Mouse (Mus musculus): Measurements from ENCODE around the gene Olfr237-ps1. TPM values are rescaled to one million over a fixed set of nuclear protein-coding genes. Genes with fewer than 3 reads are reported as not detected.
"Not testable (repeated sequence)": the region's sequence is repeated elsewhere in the genome, so short reads cannot be mapped to it uniquely, and the experiment has no call there.

Gene Olfr237-ps1
- polyA plus RNA-seq (2016; fragmentation: Nextera tagmentation; extraction: Ambion mirVana), result not detected in 2 replicates

- not testable (repeated sequence) for H3K27me3 ChIP-seq (ENCODE audit: low read depth, poor library complexity, severe bottlenecking); H3K4me1 ChIP-seq; H3K27ac ChIP-seq; H3K4me3 ChIP-seq; H3K9me3 ChIP-seq (replicated peaks); DNase-seq (ENCODE audit: low spot score); H3K36me3 ChIP-seq
- WGBS, result 93% methylated on average over 2 of the region's 2 CpGs
Observed at GRCm38 (mm10) chr6:43146267-43146666, at the start of gene Olfr237-ps1. TSS of gene Olfr237-ps1 (plus strand) at chr6:43146567.

GRCm38 (mm10) chr6:43106069-43106468, 40.3 kb upstream of the Olfr237-ps1 start, which contains the start of gene Olfr441:
TSS of gene Olfr441 (plus strand) at chr6:43106369.
- H3K27me3 ChIP-seq (ENCODE audit: low read depth, poor library complexity, severe bottlenecking); H3K27ac ChIP-seq; DNase-seq (ENCODE audit: low spot score); H3K4me3 ChIP-seq; H3K9me3 ChIP-seq (replicated peaks); H3K4me1 ChIP-seq; H3K36me3 ChIP-seq: not testable (repeated sequence)
- WGBS, result 87% methylated on average over 1 of the region's 1 CpGs

GRCm38 (mm10) chr6:43159502-43159901, 13.1 kb downstream of the Olfr237-ps1 start:
- no peak for DNase-seq (ENCODE audit: low spot score)
- no peak overlapping the region for H3K27ac ChIP-seq
- H3K36me3 ChIP-seq, result no peaks in the 10 kb centered on the region
- no peak overlapping the region for H3K4me3 ChIP-seq
- WGBS, result 62% methylated on average over 1 of the region's 1 CpGs
- no peaks in the 10 kb centered on the region for H3K9me3 ChIP-seq (replicated peaks)
- no peaks in the 10 kb centered on the region for H3K4me1 ChIP-seq
- H3K27me3 ChIP-seq (ENCODE audit: low read depth, poor library complexity, severe bottlenecking), result no peaks in the 10 kb centered on the region

- Histone ChIP-seq H3K36me3 (no peaks in the 10 kb centered on the region), H3K27me3 (ENCODE audit: low read depth, poor library complexity, severe bottlenecking) (no peaks in the 10 kb centered on the region), H3K27ac (no peak within 1 kb of the TSS), H3K4me3 (no peak within 1 kb of the TSS), H3K4me1 (no peaks in the 10 kb centered on the region), H3K9me3 (replicated peaks) (no peaks in the 10 kb centered on the region)
- DNase-seq (ENCODE audit: low spot score), result no peak
- WGBS, result 83% methylated on average over 3 of the region's 3 CpGs
Observed at GRCm38 (mm10) chr6:43162982-43163381, 16.6 kb downstream of the Olfr237-ps1 start, which contains the start of gene Olfr437. TSS of gene Olfr437 (plus strand) at chr6:43163282.

GRCm38 (mm10) chr6:43167246-43167645, 20.9 kb downstream of the Olfr237-ps1 start:
- no peaks in the 10 kb centered on the region for H3K36me3 ChIP-seq
- no peaks in the 10 kb centered on the region for H3K4me1 ChIP-seq
- no peaks in the 10 kb centered on the region for H3K9me3 ChIP-seq (replicated peaks)
- H3K27ac ChIP-seq, result no peak overlapping the region
- DNase-seq (ENCODE audit: low spot score), result no peak
- no peaks in the 10 kb centered on the region for H3K27me3 ChIP-seq (ENCODE audit: low read depth, poor library complexity, severe bottlenecking)
- WGBS, result 91% methylated on average over 4 of the region's 4 CpGs
- no peak overlapping the region for H3K4me3 ChIP-seq

GRCm38 (mm10) chr6:43171840-43172239, 25.5 kb downstream of the Olfr237-ps1 start, which contains the start of gene Olfr13:
TSS of gene Olfr13 (plus strand) at chr6:43172140.
- Histone ChIP-seq H3K4me3 (no peak within 1 kb of the TSS), H3K27me3 (ENCODE audit: low read depth, poor library complexity, severe bottlenecking) (no peaks in the 10 kb centered on the region), H3K36me3 (no peaks in the 10 kb centered on the region), H3K4me1 (no peaks in the 10 kb centered on the region), H3K27ac (no peak within 1 kb of the TSS), H3K9me3 (replicated peaks) (no peaks in the 10 kb centered on the region)
- WGBS, result 82% methylated on average over 4 of the region's 4 CpGs
- no peak for DNase-seq (ENCODE audit: low spot score)

GRCm38 (mm10) chr6:43178129-43178528, 31.8 kb downstream of the Olfr237-ps1 start:
- no peak for DNase-seq (ENCODE audit: low spot score)
- Histone ChIP-seq H3K9me3 (replicated peaks) (no peaks in the 10 kb centered on the region), H3K27ac (no peak overlapping the region), H3K4me1 (no peaks in the 10 kb centered on the region), H3K4me3 (no peak overlapping the region), H3K27me3 (ENCODE audit: low read depth, poor library complexity, severe bottlenecking) (no peaks in the 10 kb centered on the region), H3K36me3 (no peaks in the 10 kb centered on the region)
- WGBS, result 65% methylated on average over 1 of the region's 1 CpGs

- Histone ChIP-seq H3K4me1 (no peaks in the 10 kb centered on the region), H3K36me3 (no peaks in the 10 kb centered on the region), H3K27me3 (ENCODE audit: low read depth, poor library complexity, severe bottlenecking) (no peaks in the 10 kb centered on the region), H3K9me3 (replicated peaks) (no peaks in the 10 kb centered on the region), H3K4me3 (no peak overlapping the region), H3K27ac (no peak overlapping the region)
- WGBS, result 81% methylated on average over 6 of the region's 6 CpGs
- DNase-seq (ENCODE audit: low spot score), result no peak
Observed at GRCm38 (mm10) chr6:43178584-43179501, 32.5 kb downstream of the Olfr237-ps1 start.

- no peak overlapping the region for H3K27ac ChIP-seq
- no peaks in the 10 kb centered on the region for H3K36me3 ChIP-seq
- no peak for DNase-seq (ENCODE audit: low spot score)
- WGBS, result 92% methylated on average over 3 of the region's 3 CpGs
- H3K27me3 ChIP-seq (ENCODE audit: low read depth, poor library complexity, severe bottlenecking), result no peaks in the 10 kb centered on the region
- no peaks in the 10 kb centered on the region for H3K9me3 ChIP-seq (replicated peaks)
- H3K4me3 ChIP-seq, result no peak overlapping the region
- no peaks in the 10 kb centered on the region for H3K4me1 ChIP-seq
Observed at GRCm38 (mm10) chr6:43190986-43191385, 44.6 kb downstream of the Olfr237-ps1 start.

- no peaks in the 10 kb centered on the region for H3K27me3 ChIP-seq (ENCODE audit: low read depth, poor library complexity, severe bottlenecking)
- no peak for DNase-seq (ENCODE audit: low spot score)
- H3K4me3 ChIP-seq, result no peak within 1 kb of the TSS
- H3K36me3 ChIP-seq, result no peaks in the 10 kb centered on the region
- H3K9me3 ChIP-seq (replicated peaks), result no peaks in the 10 kb centered on the region
- H3K27ac ChIP-seq, result no peak within 1 kb of the TSS
- no peaks in the 10 kb centered on the region for H3K4me1 ChIP-seq
Observed at GRCm38 (mm10) chr6:43196781-43197180, 50.4 kb downstream of the Olfr237-ps1 start, which contains the start of gene Olfr435. TSS of gene Olfr435 (plus strand) at chr6:43197146.

- Histone ChIP-seq H3K9me3 (replicated peaks) (no peaks in the 10 kb centered on the region), H3K36me3 (no peaks in the 10 kb centered on the region), H3K4me3 (no peak overlapping the region), H3K4me1 (no peaks in the 10 kb centered on the region), H3K27ac (no peak overlapping the region), H3K27me3 (ENCODE audit: low read depth, poor library complexity, severe bottlenecking) (no peaks in the 10 kb centered on the region)
- 86% methylated on average over 3 of the region's 3 CpGs for WGBS
- no peak for DNase-seq (ENCODE audit: low spot score)
Observed at GRCm38 (mm10) chr6:43198094-43198493, 51.7 kb downstream of the Olfr237-ps1 start.

- Histone ChIP-seq H3K4me3 (no peak overlapping the region), H3K4me1 (no peaks in the 10 kb centered on the region), H3K27ac (no peak overlapping the region), H3K36me3 (no peaks in the 10 kb centered on the region), H3K27me3 (ENCODE audit: low read depth, poor library complexity, severe bottlenecking) (no peaks in the 10 kb centered on the region), H3K9me3 (replicated peaks) (no peaks in the 10 kb centered on the region)
- DNase-seq (ENCODE audit: low spot score), result no peak
Observed at GRCm38 (mm10) chr6:43202786-43203185, 56.4 kb downstream of the Olfr237-ps1 start.

- 39% methylated on average over 2 of the region's 2 CpGs for WGBS
- Histone ChIP-seq H3K27me3 (ENCODE audit: low read depth, poor library complexity, severe bottlenecking) (no peaks in the 10 kb centered on the region), H3K36me3 (no peaks in the 10 kb centered on the region), H3K9me3 (replicated peaks) (no peaks in the 10 kb centered on the region), H3K27ac (no peak overlapping the region), H3K4me1 (no peaks in the 10 kb centered on the region), H3K4me3 (no peak overlapping the region)
- no peak for DNase-seq (ENCODE audit: low spot score)
Observed at GRCm38 (mm10) chr6:43205355-43205754, 59.0 kb downstream of the Olfr237-ps1 start.

Data from limb, embryonic 10.5 days (tissue).